Mouse (Mus musculus): ENCODE data around the gene Oaz1. TPM values are rescaled to one million over a fixed set of nuclear protein-coding genes. Genes with fewer than 3 reads are reported as not detected.
"Not testable (repeated sequence)": the region's sequence is repeated elsewhere in the genome, so short reads cannot be mapped to it uniquely, and the experiment has no call there.

Oaz1 gene
- polyA plus RNA-seq, 2 experiments: 673 to 1,285 TPM

GRCm38 (mm10) chr10:80817164-80817563, 9.3 kb upstream of the Oaz1 start:
- TF ChIP-seq EP300 (IDR thresholded peaks at IDR 0.05; ENCODE audit: low read depth) (no peak), CTCF (IDR thresholded peaks at IDR 0.05; ENCODE audit: low read depth) (no peak)
- ATAC-seq (ENCODE audit: insufficient read depth): no peak
- Histone ChIP-seq H3K4me1 (replicated peaks; ENCODE audit: control insufficient read depth in 2 of 2, insufficient read depth in 2 of 2, low read length in 1 of 2) (peaks cover 18 to 21% of the 10 kb centered on the region in 2 experiments), H3K27me3 (ENCODE audit: control insufficient read depth, insufficient read depth, low read length) (peaks cover 2% of the 10 kb centered on the region; the same call in 1 of the 2 replicates), H3K9ac (replicated peaks) (no peak overlapping the region), H3K4me3 (ENCODE audit: insufficient read depth in 1 of 2, low read depth in 2 of 2, low read length in 2 of 2) (no peak overlapping the region), H3K4me2 (ENCODE audit: low read depth) (no peak overlapping the region), H3K9me3 (ENCODE audit: control insufficient read depth, low read length) (no peaks in the 10 kb centered on the region), H3K27ac (no peak overlapping the region), H3K36me3 (replicated peaks; ENCODE audit: control insufficient read depth, insufficient read depth, low read depth) (no peaks in the 10 kb centered on the region)
- 67% methylated on average over 2 of the region's 2 CpGs for WGBS (ENCODE audit: insufficient replicate concordance)
- DNase-seq (ENCODE audit: low read depth in 3 of 3, low spot score in 3 of 3): no peak

GRCm38 (mm10) chr10:80817955-80818354, 8.5 kb upstream of the Oaz1 start:
- peaks cover 22 to 26% of the 10 kb centered on the region in 2 experiments for H3K4me1 ChIP-seq (replicated peaks; ENCODE audit: control insufficient read depth in 2 of 2, insufficient read depth in 2 of 2, low read length in 1 of 2)
- 82% methylated on average over 7 of the region's 7 CpGs for WGBS (ENCODE audit: insufficient replicate concordance)
- H3K36me3 ChIP-seq (replicated peaks; ENCODE audit: control insufficient read depth, insufficient read depth, low read depth); H3K9me3 ChIP-seq (ENCODE audit: control insufficient read depth, low read length); DNase-seq (ENCODE audit: low read depth in 3 of 3, low spot score in 3 of 3); H3K4me2 ChIP-seq (ENCODE audit: low read depth); H3K27me3 ChIP-seq (ENCODE audit: control insufficient read depth, insufficient read depth, low read length); ATAC-seq (ENCODE audit: insufficient read depth); H3K9ac ChIP-seq (replicated peaks); H3K4me3 ChIP-seq (ENCODE audit: insufficient read depth in 1 of 2, low read depth in 2 of 2, low read length in 2 of 2): not testable (repeated sequence)
- peak overlapping the region; percentile 94 for H3K27ac ChIP-seq
- peak; percentile 56 for TF ChIP-seq CTCF (IDR thresholded peaks at IDR 0.05; ENCODE audit: low read depth)

- Histone ChIP-seq H3K9ac (replicated peaks) (peak overlapping the region; percentile 61), H3K27ac (peak overlapping the region; percentile 94)
These were observed 7.7 kb upstream of the Oaz1 start for GRCm38 (mm10) chr10:80818599-80819281.

GRCm38 (mm10) chr10:80819406-80819805, 7.0 kb upstream of the Oaz1 start:
- Histone ChIP-seq H3K9me3 (ENCODE audit: control insufficient read depth, low read length) (no peaks in the 10 kb centered on the region), H3K27me3 (ENCODE audit: control insufficient read depth, insufficient read depth, low read length) (no peaks in the 10 kb centered on the region), H3K4me1 (replicated peaks; ENCODE audit: control insufficient read depth in 2 of 2, insufficient read depth in 2 of 2, low read length in 1 of 2) (peaks cover 32 to 33% of the 10 kb centered on the region in 2 experiments), H3K27ac (peak overlapping the region; percentile 94), H3K4me3 (ENCODE audit: insufficient read depth in 1 of 2, low read depth in 2 of 2, low read length in 2 of 2) (no peak overlapping the region), H3K36me3 (replicated peaks; ENCODE audit: control insufficient read depth, insufficient read depth, low read depth) (no peaks in the 10 kb centered on the region), H3K4me2 (ENCODE audit: low read depth) (peak overlapping the region; percentile 58), H3K9ac (replicated peaks) (peak overlapping the region; percentile 61)
- ATAC-seq (ENCODE audit: insufficient read depth) (no peak), DNase-seq (ENCODE audit: low read depth in 3 of 3, low spot score in 3 of 3) (no peak)
- TF ChIP-seq EP300 (IDR thresholded peaks at IDR 0.05; ENCODE audit: low read depth): no peak
- no peak for TF ChIP-seq CTCF (IDR thresholded peaks at IDR 0.05; ENCODE audit: low read depth)
- whole genome bisulfite sequencing (ENCODE audit: insufficient replicate concordance): 47% methylated on average over 3 of the region's 3 CpGs

More at GRCm38 (mm10) chr10:80818599-80819281, 7.7 kb upstream of the Oaz1 start:
- no peaks in the 10 kb centered on the region for H3K9me3 ChIP-seq (ENCODE audit: control insufficient read depth, low read length)
- H3K27me3 ChIP-seq (ENCODE audit: control insufficient read depth, insufficient read depth, low read length): no peaks in the 10 kb centered on the region
- H3K4me1 ChIP-seq (replicated peaks; ENCODE audit: control insufficient read depth in 2 of 2, insufficient read depth in 2 of 2, low read length in 1 of 2): peaks cover 26 to 27% of the 10 kb centered on the region in 2 experiments
- 0 out of 4 replicates have a peak overlapping the region, but pooled peaks of 1 of the 2 experiments have one; percentile 3 for H3K4me3 ChIP-seq (ENCODE audit: insufficient read depth in 1 of 2, low read depth in 2 of 2, low read length in 2 of 2)
- TF ChIP-seq EP300 (IDR thresholded peaks at IDR 0.05; ENCODE audit: low read depth) (peak; percentile 77), CTCF (IDR thresholded peaks at IDR 0.05; ENCODE audit: low read depth) (no peak)
- peak overlapping the region; percentile 58 for H3K4me2 ChIP-seq (ENCODE audit: low read depth)
- peak; percentile 81 to 84 (median 82) for DNase-seq (ENCODE audit: low read depth in 3 of 3, low spot score in 3 of 3)
- WGBS (ENCODE audit: insufficient replicate concordance): 29% methylated on average over 6 of the region's 6 CpGs
- peak; percentile 98 for ATAC-seq (ENCODE audit: insufficient read depth)
- H3K36me3 ChIP-seq (replicated peaks; ENCODE audit: control insufficient read depth, insufficient read depth, low read depth): no peaks in the 10 kb centered on the region

- H3K9me3 ChIP-seq (ENCODE audit: control insufficient read depth, low read length): no peaks in the 10 kb centered on the region
- H3K9ac ChIP-seq (replicated peaks): no peak overlapping the region
- H3K27me3 ChIP-seq (ENCODE audit: control insufficient read depth, insufficient read depth, low read length): no peaks in the 10 kb centered on the region
- ATAC-seq (ENCODE audit: insufficient read depth) (no peak), DNase-seq (ENCODE audit: low read depth in 3 of 3, low spot score in 3 of 3) (no peak)
- no peaks in the 10 kb centered on the region for H3K36me3 ChIP-seq (replicated peaks; ENCODE audit: control insufficient read depth, insufficient read depth, low read depth)
- H3K4me3 ChIP-seq (ENCODE audit: insufficient read depth in 1 of 2, low read depth in 2 of 2, low read length in 2 of 2): no peak overlapping the region
- H3K4me1 ChIP-seq (replicated peaks; ENCODE audit: control insufficient read depth in 2 of 2, insufficient read depth in 2 of 2, low read length in 1 of 2): peaks cover 44 to 46% of the 10 kb centered on the region in 2 experiments
- H3K4me2 ChIP-seq (ENCODE audit: low read depth): peak overlapping the region; percentile 5; the same call in 1 of the 2 replicates
- 45% methylated on average over 2 of the region's 2 CpGs for WGBS (ENCODE audit: insufficient replicate concordance)
- TF ChIP-seq EP300 (IDR thresholded peaks at IDR 0.05; ENCODE audit: low read depth) (no peak), CTCF (IDR thresholded peaks at IDR 0.05; ENCODE audit: low read depth) (peak; percentile 74)
- peak overlapping the region; percentile 52 for H3K27ac ChIP-seq
These were observed 4.5 kb upstream of the Oaz1 start for GRCm38 (mm10) chr10:80821991-80822390.
